Mouse (Mus musculus) heart, embryonic 16.5 days (tissue): ENCODE results near the gene Plin3. TPM values are rescaled to one million over a fixed set of nuclear protein-coding genes. Genes with fewer than 3 reads are reported as not detected.

Experiments used
- ATAC-seq: fragments of 200-750 bp; cut with Nextera tagmentation; replicated peaks from 2 replicates; pipeline ENCODE4 v1.8.0; 2017; ENCODE audit warnings: moderate number of reproducible peaks; ENCODE audit not compliant: insufficient read depth, low FRiP score; ENCODE audit errors: extremely low read depth
- H3K27ac ChIP-seq: fragments of 300-500 bp; sonication (generic); 2 replicates; pipeline ENCODE4 v1.5.1; 2014; ENCODE audit warnings: mild to moderate bottlenecking, low read length, control low read depth, moderate library complexity
- H3K27me3 ChIP-seq: fragments of 300-500 bp; sonication (generic); 2 replicates; pipeline ENCODE4 v1.6.1; 2014; ENCODE audit warnings: low read length, mixed read lengths; ENCODE audit not compliant: control insufficient read depth, insufficient read depth
- H3K36me3 ChIP-seq: fragments of 300-500 bp; sonication (generic); 2 replicates; pipeline ENCODE4 v1.6.1; 2014; ENCODE audit not compliant: control insufficient read depth, insufficient read depth
- H3K4me1 ChIP-seq: fragments of 300-500 bp; sonication (generic); 2 replicates; pipeline ENCODE4 v1.6.1; 2014; ENCODE audit warnings: low read length, mixed read lengths; ENCODE audit not compliant: control insufficient read depth, insufficient read depth
- H3K4me2 ChIP-seq: fragments of 300-500 bp; sonication (generic); 2 replicates; pipeline ENCODE4 v1.6.1; 2014; ENCODE audit warnings: low read depth, mild to moderate bottlenecking, control low read depth, low read length
- H3K4me3 ChIP-seq: fragments of 300-500 bp; sonication (generic); 2 replicates; pipeline ENCODE4 v1.5.1; 2014; ENCODE audit warnings: mild to moderate bottlenecking, control low read depth, low read length
- H3K9ac ChIP-seq: fragments of 300-500 bp; sonication (generic); 2 replicates; pipeline ENCODE4 v1.6.1; 2014; ENCODE audit warnings: low read length, control low read depth
- H3K9me3 ChIP-seq: fragments of 300-500 bp; sonication (generic); replicated peaks from 2 replicates; pipeline ENCODE4 v1.6.1; 2016; ENCODE audit warnings: low read length; ENCODE audit not compliant: control insufficient read depth
- WGBS: fragments of 180-500 bp; shearing (Covaris S2); extraction: QIAGEN DNeasy Blood & Tissue Kit; methylation state at CpG from one replicate; pipeline ENCODE4 v1.1.7; 2014; 5-methylcytosine and 5-hydroxymethylcytosine counted together
- polyA plus RNA-seq: library from polyadenylated mRNA; unstranded; fragments of >200 nt; fragmentation: Nextera tagmentation; extraction: Ambion mirVana; gene quantifications from 2 replicates; pipeline ENCODE4 v1.2.1, GENCODE M21; 2015

The Plin3 gene
- polyA plus RNA-seq, 1 experiment from 2014 or later = 89.4 TPM

- peaks cover 44% of the 10 kb centered on the region for H3K4me1 ChIP-seq
- H3K27me3 ChIP-seq = no peaks in the 10 kb centered on the region
- H3K9ac ChIP-seq = peak overlapping the region; percentile 89
- no peaks in the 10 kb centered on the region for H3K9me3 ChIP-seq
- ATAC-seq = peak; percentile 35
- peak overlapping the region; percentile 93 for H3K27ac ChIP-seq
- H3K4me2 ChIP-seq = peak overlapping the region; percentile 96
- 2% methylated on average over 63 of the region's 67 CpGs for WGBS
- peak overlapping the region; percentile 79 for H3K4me3 ChIP-seq
- H3K36me3 ChIP-seq = peaks cover 9% of the 10 kb centered on the region
These were observed 33.8 kb upstream of the Plin3 start for GRCm38 (mm10) chr17:56326153-56327147.

- under 1% methylated on average over 56 of the region's 57 CpGs for WGBS
These were observed 32.9 kb upstream of the Plin3 start, which contains the start of gene Kdm4b for GRCm38 (mm10) chr17:56325450-56326152. Kdm4b (plus strand) TSS chr17:56326062.

GRCm38 (mm10) chr17:56324419-56324818, 31.7 kb upstream of the Plin3 start:
- ATAC-seq = no peak
- Histone ChIP-seq H3K9me3 (no peaks in the 10 kb centered on the region), H3K27ac (no peak overlapping the region), H3K4me2 (no peak overlapping the region), H3K4me3 (no peak overlapping the region), H3K9ac (no peak overlapping the region), H3K36me3 (peaks cover 21% of the 10 kb centered on the region), H3K4me1 (peaks cover 26% of the 10 kb centered on the region), H3K27me3 (no peaks in the 10 kb centered on the region)
- WGBS = 72% methylated on average over 3 of the region's 3 CpGs

More at GRCm38 (mm10) chr17:56325450-56326152, 32.9 kb upstream of the Plin3 start, which contains the start of gene Kdm4b:
- peak within 1 kb of the TSS; percentile 93 for H3K27ac ChIP-seq
- peaks cover 14% of the 10 kb centered on the region for H3K36me3 ChIP-seq
- peak within 1 kb of the TSS; percentile 79 for H3K4me3 ChIP-seq
- peak within 1 kb of the TSS; percentile 89 for H3K9ac ChIP-seq
- H3K4me2 ChIP-seq = peak within 1 kb of the TSS; percentile 96
- ATAC-seq = peak; percentile 97
- peaks cover 36% of the 10 kb centered on the region for H3K4me1 ChIP-seq
- H3K9me3 ChIP-seq = no peaks in the 10 kb centered on the region
- no peaks in the 10 kb centered on the region for H3K27me3 ChIP-seq

- no peak overlapping the region for H3K27ac ChIP-seq
- WGBS = 85% methylated on average over 15 of the region's 15 CpGs
- ATAC-seq = no peak
- no peak overlapping the region for H3K9ac ChIP-seq
- no peak overlapping the region for H3K4me2 ChIP-seq
- H3K4me1 ChIP-seq = peaks cover 20% of the 10 kb centered on the region
- no peaks in the 10 kb centered on the region for H3K27me3 ChIP-seq
- peaks cover 34% of the 10 kb centered on the region for H3K36me3 ChIP-seq
- H3K9me3 ChIP-seq = no peaks in the 10 kb centered on the region
- H3K4me3 ChIP-seq = no peak overlapping the region
These were observed 16.7 kb upstream of the Plin3 start for GRCm38 (mm10) chr17:56309191-56309945.

GRCm38 (mm10) chr17:56308088-56308487, 15.4 kb upstream of the Plin3 start:
- no peak for ATAC-seq
- Histone ChIP-seq H3K9me3 (no peaks in the 10 kb centered on the region), H3K27ac (no peak overlapping the region), H3K4me3 (no peak overlapping the region), H3K36me3 (peaks cover 26% of the 10 kb centered on the region), H3K4me1 (peaks cover 20% of the 10 kb centered on the region), H3K4me2 (no peak overlapping the region), H3K27me3 (no peaks in the 10 kb centered on the region), H3K9ac (peak overlapping the region; percentile 5; the same call in 1 of the 2 replicates)
- 64% methylated on average over 6 of the region's 6 CpGs for WGBS

GRCm38 (mm10) chr17:56305826-56306225, 13.2 kb upstream of the Plin3 start:
- Histone ChIP-seq H3K4me3 (no peak overlapping the region; the same call in 1 of the 2 replicates), H3K27ac (no peak overlapping the region), H3K4me1 (peaks cover 29% of the 10 kb centered on the region), H3K9ac (no peak overlapping the region), H3K4me2 (peak overlapping the region; percentile 99), H3K9me3 (no peaks in the 10 kb centered on the region), H3K27me3 (no peaks in the 10 kb centered on the region), H3K36me3 (peaks cover 16% of the 10 kb centered on the region)
- 53% methylated on average over 8 of the region's 8 CpGs for WGBS
- ATAC-seq = no peak

GRCm38 (mm10) chr17:56305156-56305555, 12.5 kb upstream of the Plin3 start:
- H3K36me3 ChIP-seq = peaks cover 10% of the 10 kb centered on the region
- H3K9ac ChIP-seq = peak overlapping the region; percentile 77
- 34% methylated on average over 9 of the region's 9 CpGs for WGBS
- peak overlapping the region; percentile 99 for H3K4me2 ChIP-seq
- H3K27me3 ChIP-seq = no peaks in the 10 kb centered on the region
- peaks cover 29% of the 10 kb centered on the region for H3K4me1 ChIP-seq
- H3K4me3 ChIP-seq = peak overlapping the region; percentile 79
- H3K9me3 ChIP-seq = no peaks in the 10 kb centered on the region
- H3K27ac ChIP-seq = no peak overlapping the region
- ATAC-seq = no peak

- Histone ChIP-seq H3K27me3 (no peaks in the 10 kb centered on the region), H3K27ac (no peak overlapping the region)
- 15% methylated on average over 11 of the region's 11 CpGs for WGBS
These were observed 12.0 kb upstream of the Plin3 start for GRCm38 (mm10) chr17:56304718-56305117.

More at GRCm38 (mm10) chr17:56304718-56305117, 12.0 kb upstream of the Plin3 start:
- Histone ChIP-seq H3K4me1 (peaks cover 29% of the 10 kb centered on the region), H3K4me3 (peak overlapping the region; percentile 79), H3K4me2 (peak overlapping the region; percentile 99), H3K9me3 (no peaks in the 10 kb centered on the region), H3K36me3 (peaks cover 10% of the 10 kb centered on the region), H3K9ac (peak overlapping the region; percentile 77)
- ATAC-seq = no peak
